Mouse (Mus musculus) hindbrain, embryonic 13.5 days (tissue): ENCODE measurements at regions not wholly inside any gene's neighbourhood (a gene's known extent, or its start where the extent isn't known, plus 50 kb on each side); places are given as distances from the start of the nearest gene placed in this dataset.

Source experiments
- ATAC-seq: fragments of 200-750 bp; cut with Nextera tagmentation; 2 replicates; pipeline ENCODE4 v1.8.0; 2017; ENCODE audit warnings: moderate TSS enrichment; ENCODE audit not compliant: low FRiP score
- H3K27ac ChIP-seq: fragments of 300-500 bp; sonication (generic); 2 replicates; pipeline ENCODE4 v1.5.1; 2015; ENCODE audit warnings: inconsistent platforms, mild to moderate bottlenecking, moderate library complexity
- H3K27me3 ChIP-seq: fragments of 300-500 bp; sonication (generic); 2 replicates; pipeline ENCODE4 v1.6.1; 2015; ENCODE audit warnings: mild to moderate bottlenecking, inconsistent platforms
- H3K36me3 ChIP-seq: fragments of 300-500 bp; sonication (generic); 2 replicates; pipeline ENCODE4 v1.6.1; 2015; ENCODE audit warnings: mild to moderate bottlenecking, inconsistent platforms
- H3K4me1 ChIP-seq: fragments of 300-500 bp; sonication (generic); replicated peaks from 2 replicates; pipeline ENCODE4 v1.6.1; 2015; ENCODE audit warnings: inconsistent platforms
- H3K4me2 ChIP-seq: fragments of 300-500 bp; sonication (generic); 2 replicates; pipeline ENCODE4 v1.6.1; 2015; ENCODE audit warnings: inconsistent platforms, mild to moderate bottlenecking, moderate library complexity
- H3K4me3 ChIP-seq: fragments of 300-500 bp; sonication (generic); 2 replicates; pipeline ENCODE4 v1.5.1; 2015; ENCODE audit warnings: mild to moderate bottlenecking, inconsistent platforms
- H3K9ac ChIP-seq: fragments of 300-500 bp; sonication (generic); 2 replicates; pipeline ENCODE4 v1.6.1; 2015; ENCODE audit warnings: mild to moderate bottlenecking, inconsistent platforms
- H3K9me3 ChIP-seq: fragments of 300-500 bp; sonication (generic); 2 replicates; pipeline ENCODE4 v1.6.1; 2016; ENCODE audit warnings: inconsistent platforms
- WGBS: fragments of 180-500 bp; shearing (Covaris S2); methylation state at CpG from one replicate; pipeline ENCODE4 v1.1.7; 2015; 5-methylcytosine and 5-hydroxymethylcytosine counted together

DNA sequence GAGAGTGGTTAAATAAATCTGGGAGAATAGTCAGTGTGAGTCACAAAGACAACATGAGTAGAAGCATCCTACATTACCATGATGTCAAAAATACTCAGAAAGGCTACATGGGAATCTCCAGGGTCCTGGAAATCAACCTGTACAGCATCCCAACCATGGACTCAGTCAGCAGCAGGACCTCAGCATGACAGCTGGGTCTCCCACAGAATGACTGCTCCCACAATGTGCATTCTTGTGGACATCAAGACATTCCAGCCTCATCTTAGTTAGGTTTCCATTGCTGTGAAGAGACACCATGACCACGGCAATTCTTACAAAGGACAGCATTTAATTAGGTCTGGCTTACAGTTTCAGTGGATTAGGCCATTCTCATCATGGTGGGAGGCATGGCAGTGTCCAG is 93.8 kb upstream of the Mapk10 start:
- H3K9ac ChIP-seq = no peak overlapping the region
- no peaks in the 10 kb centered on the region for H3K27me3 ChIP-seq
- H3K4me1 ChIP-seq = peaks cover 6% of the 10 kb centered on the region
- 84% methylated on average over 1 of the region's 1 CpGs for WGBS
- no peak overlapping the region for H3K27ac ChIP-seq
- H3K9me3 ChIP-seq = no peaks in the 10 kb centered on the region; the same call in 1 of the 2 replicates
- no peak for ATAC-seq
- H3K4me2 ChIP-seq = no peak overlapping the region
- H3K4me3 ChIP-seq = no peak overlapping the region
- no peaks in the 10 kb centered on the region for H3K36me3 ChIP-seq

GRCm38 (mm10) chr5:103302744-103303143 is 91.6 kb upstream of the Mapk10 start:
- Histone ChIP-seq H3K36me3 (no peaks in the 10 kb centered on the region), H3K4me1 (no peaks in the 10 kb centered on the region), H3K9me3 (no peaks in the 10 kb centered on the region; the same call in 1 of the 2 replicates), H3K4me3 (no peak overlapping the region), H3K9ac (no peak overlapping the region), H3K4me2 (no peak overlapping the region), H3K27ac (no peak overlapping the region), H3K27me3 (no peaks in the 10 kb centered on the region)
- no peak for ATAC-seq
- 96% methylated on average over 10 of the region's 10 CpGs for WGBS

- H3K36me3 ChIP-seq = no peaks in the 10 kb centered on the region
- H3K9me3 ChIP-seq = peaks cover 8% of the 10 kb centered on the region
- H3K4me3 ChIP-seq = no peak overlapping the region
- ATAC-seq = no peak
- 50% methylated on average over 3 of the region's 3 CpGs for WGBS
- no peaks in the 10 kb centered on the region for H3K27me3 ChIP-seq
- no peaks in the 10 kb centered on the region for H3K4me1 ChIP-seq
- no peak overlapping the region for H3K27ac ChIP-seq
- no peak overlapping the region for H3K4me2 ChIP-seq
- H3K9ac ChIP-seq = no peak overlapping the region
Observed at GRCm38 (mm10) chr5:103301303-103301702, 90.2 kb upstream of the Mapk10 start.

DNA sequence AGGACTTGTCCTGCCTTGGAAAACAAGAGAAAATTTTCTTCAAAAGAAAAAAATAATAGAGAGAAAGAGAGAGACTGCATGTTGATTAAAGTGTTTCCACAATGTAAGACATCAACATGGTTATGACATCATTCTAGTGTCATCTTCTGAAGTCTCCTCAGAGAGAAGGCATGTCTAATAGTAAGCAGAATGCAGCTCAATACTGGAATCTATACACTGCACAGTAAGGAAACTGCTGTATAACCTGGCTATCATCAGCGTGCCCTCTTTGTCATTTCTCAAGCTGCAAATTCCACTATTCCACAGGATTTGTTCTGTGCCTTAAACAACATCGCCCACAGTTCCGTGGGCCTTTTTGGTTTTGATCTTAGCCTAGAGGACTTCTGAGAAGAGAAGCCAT is 82.8 kb upstream of the Mapk10 start:
- Histone ChIP-seq H3K27me3 (no peaks in the 10 kb centered on the region), H3K9me3 (peaks cover 9% of the 10 kb centered on the region), H3K9ac (no peak overlapping the region), H3K4me2 (no peak overlapping the region), H3K36me3 (no peaks in the 10 kb centered on the region), H3K27ac (peak overlapping the region; percentile 60), H3K4me3 (no peak overlapping the region), H3K4me1 (peaks cover 3% of the 10 kb centered on the region; the same call in 1 of the 2 replicates)
- ATAC-seq = no peak
- WGBS = 88% methylated on average over 3 of the region's 3 CpGs

- Histone ChIP-seq H3K9me3 (peaks cover 5% of the 10 kb centered on the region), H3K4me1 (peaks cover 3% of the 10 kb centered on the region; the same call in 1 of the 2 replicates), H3K9ac (no peak overlapping the region), H3K27ac (no peak overlapping the region), H3K4me2 (no peak overlapping the region), H3K4me3 (no peak overlapping the region), H3K27me3 (no peaks in the 10 kb centered on the region), H3K36me3 (no peaks in the 10 kb centered on the region)
- WGBS = 91% methylated on average over 9 of the region's 9 CpGs
- no peak for ATAC-seq
Observed at GRCm38 (mm10) chr5:103291691-103292090, 80.6 kb upstream of the Mapk10 start.

DNA sequence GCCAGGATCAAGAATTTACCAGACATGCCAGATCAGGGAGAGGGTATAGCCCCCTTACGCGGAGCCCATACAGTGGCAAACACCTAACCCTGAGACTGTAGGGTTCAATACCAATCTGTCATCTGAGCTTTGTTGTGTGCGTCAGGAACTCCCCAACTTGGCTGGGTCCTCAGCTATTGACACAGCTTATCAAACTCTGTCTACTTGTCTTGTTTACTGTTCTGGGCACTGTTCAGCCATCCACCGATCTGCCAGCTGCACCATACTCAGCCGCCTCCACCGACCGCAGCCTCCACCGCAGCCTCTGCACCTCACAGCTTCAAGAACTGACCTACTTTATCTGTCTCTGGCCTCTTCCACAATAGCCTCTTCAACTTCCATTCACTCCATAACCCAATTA is 80.1 kb upstream of the Mapk10 start:
- Histone ChIP-seq H3K27me3 (no peaks in the 10 kb centered on the region), H3K4me2 (no peak overlapping the region), H3K27ac (no peak overlapping the region), H3K4me1 (peaks cover 3% of the 10 kb centered on the region; the same call in 1 of the 2 replicates), H3K9me3 (0 out of 2 replicates have a peak, but pooled peaks cover under 1% of the 10 kb centered on the region), H3K36me3 (no peaks in the 10 kb centered on the region), H3K4me3 (no peak overlapping the region), H3K9ac (no peak overlapping the region)
- no peak for ATAC-seq
- 94% methylated on average over 8 of the region's 8 CpGs for WGBS

DNA sequence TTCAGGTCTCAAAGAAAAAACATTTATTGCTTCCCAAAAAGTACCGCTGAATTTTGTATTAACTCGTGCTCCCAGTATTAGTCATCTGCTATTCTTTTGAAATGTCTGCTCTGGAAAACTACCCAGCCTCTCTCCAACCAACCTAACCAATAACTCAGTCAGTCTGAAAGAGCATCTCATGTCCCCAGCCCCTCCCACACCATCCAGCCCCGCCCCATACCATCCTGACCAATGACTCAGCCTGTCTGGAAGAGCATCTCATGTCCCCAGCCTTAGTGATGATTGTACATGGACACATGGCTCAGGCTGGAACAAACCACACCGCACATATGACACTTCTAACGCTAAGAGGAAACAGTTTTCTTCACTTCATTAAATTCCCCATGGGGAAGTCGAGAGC is 58.1 kb upstream of the Mapk10 start:
- H3K27me3 ChIP-seq = no peaks in the 10 kb centered on the region
- H3K4me1 ChIP-seq = no peaks in the 10 kb centered on the region
- ATAC-seq = no peak
- no peak overlapping the region for H3K4me2 ChIP-seq
- 91% methylated on average over 6 of the region's 6 CpGs for WGBS
- no peak overlapping the region for H3K27ac ChIP-seq
- no peaks in the 10 kb centered on the region for H3K36me3 ChIP-seq
- no peak overlapping the region for H3K9ac ChIP-seq
- no peaks in the 10 kb centered on the region for H3K9me3 ChIP-seq
- no peak overlapping the region for H3K4me3 ChIP-seq

DNA sequence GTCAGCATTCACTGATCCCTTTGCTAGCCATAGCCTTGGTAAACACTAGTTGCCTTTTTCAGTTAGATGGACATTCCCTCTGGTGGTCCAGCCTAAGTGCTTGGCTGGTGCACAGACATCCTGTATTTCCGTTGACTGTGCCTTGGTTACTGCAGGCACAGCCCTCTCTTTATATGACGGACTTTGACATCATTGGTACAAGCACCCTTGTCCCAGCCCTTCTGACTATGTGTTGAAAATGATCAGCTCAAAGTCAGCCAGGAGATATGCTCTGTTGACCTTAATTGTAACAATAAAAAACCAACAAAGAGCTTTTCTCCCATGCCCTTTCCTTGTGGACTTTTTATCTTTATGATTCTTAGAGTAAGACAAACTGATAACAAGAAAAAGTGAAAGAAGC is 53.8 kb upstream of the Mapk10 start:
- no peak for ATAC-seq
- WGBS = 88% methylated on average over 2 of the region's 2 CpGs
- Histone ChIP-seq H3K4me2 (no peak overlapping the region), H3K36me3 (no peaks in the 10 kb centered on the region), H3K4me3 (no peak overlapping the region), H3K27ac (no peak overlapping the region), H3K27me3 (no peaks in the 10 kb centered on the region), H3K9ac (no peak overlapping the region), H3K9me3 (no peaks in the 10 kb centered on the region), H3K4me1 (no peaks in the 10 kb centered on the region)

DNA sequence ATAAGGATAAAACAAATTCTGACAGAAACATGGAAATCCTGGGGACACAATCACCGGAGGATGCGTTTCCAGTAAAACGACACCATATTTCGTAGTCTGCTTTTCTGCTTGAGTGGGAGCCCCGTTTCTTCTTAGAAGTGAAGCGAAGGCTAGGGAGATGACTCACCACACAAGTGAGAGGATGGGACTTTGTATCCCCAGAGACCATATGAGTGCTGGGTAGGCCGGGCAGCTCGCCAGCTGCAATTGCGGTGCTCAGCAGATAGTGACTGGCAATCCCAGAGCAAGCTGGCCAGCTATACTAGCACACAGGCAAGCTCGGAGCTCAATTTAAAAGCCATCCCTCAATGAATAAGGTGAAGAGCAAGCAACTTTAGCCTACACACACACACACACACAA is 50.3 kb upstream of the Mapk10 start:
- Histone ChIP-seq H3K9me3 (no peaks in the 10 kb centered on the region), H3K9ac (no peak overlapping the region), H3K4me2 (no peak overlapping the region), H3K36me3 (no peaks in the 10 kb centered on the region), H3K4me1 (no peaks in the 10 kb centered on the region), H3K27me3 (no peaks in the 10 kb centered on the region), H3K4me3 (no peak overlapping the region), H3K27ac (no peak overlapping the region)
- WGBS = 87% methylated on average over 10 of the region's 10 CpGs
- ATAC-seq = no peak
